Mouse (Mus musculus) limb, embryonic 13.5 days (tissue): ENCODE data around the gene Tnik. TPM values are rescaled to one million over a fixed set of nuclear protein-coding genes. Genes with fewer than 3 reads are reported as not detected.

ENCODE experiments used
- ATAC-seq: fragments of 200-750 bp; cut with Nextera tagmentation; 2 replicates; pipeline ENCODE4 v1.8.0; 2017; ENCODE audit warnings: low read depth, moderate number of reproducible peaks, moderate TSS enrichment; ENCODE audit not compliant: low FRiP score
- H3K27ac ChIP-seq: fragments of 300-500 bp; sonication (generic); 2 replicates; pipeline ENCODE4 v1.5.1; 2015; ENCODE audit warnings: inconsistent platforms, mild to moderate bottlenecking, moderate library complexity
- H3K27me3 ChIP-seq: fragments of 300-500 bp; sonication (generic); 2 replicates; pipeline ENCODE4 v1.6.1; 2015; ENCODE audit warnings: mild to moderate bottlenecking, inconsistent platforms
- H3K36me3 ChIP-seq: fragments of 300-500 bp; sonication (generic); 2 replicates; pipeline ENCODE4 v1.6.1; 2015; ENCODE audit warnings: inconsistent platforms, mild to moderate bottlenecking, moderate library complexity
- H3K4me1 ChIP-seq: fragments of 300-500 bp; sonication (generic); 2 replicates; pipeline ENCODE4 v1.6.1; 2015; ENCODE audit warnings: inconsistent platforms
- H3K4me2 ChIP-seq: fragments of 300-500 bp; sonication (generic); replicated peaks from 2 replicates; pipeline ENCODE4 v1.6.1; 2015; ENCODE audit warnings: inconsistent platforms, mild to moderate bottlenecking, moderate library complexity
- H3K4me3 ChIP-seq: fragments of 300-500 bp; sonication (generic); 2 replicates; pipeline ENCODE4 v1.5.1; 2015; ENCODE audit warnings: moderate library complexity, mild to moderate bottlenecking, inconsistent platforms
- H3K9ac ChIP-seq: fragments of 300-500 bp; sonication (generic); 2 replicates; pipeline ENCODE4 v1.6.1; 2015; ENCODE audit warnings: mild to moderate bottlenecking, inconsistent platforms
- H3K9me3 ChIP-seq: fragments of 300-500 bp; sonication (generic); 2 replicates; pipeline ENCODE4 v1.6.1; 2016; ENCODE audit warnings: inconsistent platforms
- WGBS: fragments of 180-500 bp; shearing (Covaris S2); methylation state at CpG from one replicate; pipeline ENCODE4 v1.1.7; 2015; 5-methylcytosine and 5-hydroxymethylcytosine counted together
- polyA plus RNA-seq: library from polyadenylated mRNA; unstranded; fragments of >200 nt; fragmentation: Nextera tagmentation; extraction: Ambion mirVana; gene quantifications from 2 replicates; pipeline ENCODE4 v1.2.1, GENCODE M21; 2015

Gene Tnik
- polyA plus RNA-seq, 1 experiment from 2014 or later, result 9.5 TPM

- H3K9ac ChIP-seq, result no peak overlapping the region
- H3K9me3 ChIP-seq, result no peaks in the 10 kb centered on the region
- H3K4me2 ChIP-seq, result no peak overlapping the region
- peaks cover 5% of the 10 kb centered on the region; the same call in 1 of the 2 replicates for H3K4me1 ChIP-seq
- 88% methylated on average over 4 of the region's 4 CpGs for WGBS
- H3K4me3 ChIP-seq, result no peak overlapping the region
- no peaks in the 10 kb centered on the region for H3K36me3 ChIP-seq
- no peak overlapping the region for H3K27ac ChIP-seq
- no peak for ATAC-seq
- no peaks in the 10 kb centered on the region for H3K27me3 ChIP-seq
Observed at GRCm38 (mm10) chr3:28466688-28467087, 203.7 kb downstream of the Tnik start.

GRCm38 (mm10) chr3:28467148-28467754 is 204.2 kb downstream of the Tnik start:
- Histone ChIP-seq H3K4me1 (peaks cover 5% of the 10 kb centered on the region; the same call in 1 of the 2 replicates), H3K36me3 (no peaks in the 10 kb centered on the region), H3K27me3 (no peaks in the 10 kb centered on the region), H3K27ac (no peak overlapping the region), H3K4me2 (no peak overlapping the region), H3K9ac (no peak overlapping the region), H3K4me3 (no peak overlapping the region), H3K9me3 (no peaks in the 10 kb centered on the region)
- WGBS, result 49% methylated on average over 1 of the region's 1 CpGs
- no peak for ATAC-seq

GRCm38 (mm10) chr3:28467871-28468285 is 204.9 kb downstream of the Tnik start:
- Histone ChIP-seq H3K4me2 (no peak overlapping the region), H3K27ac (no peak overlapping the region), H3K4me3 (no peak overlapping the region), H3K36me3 (no peaks in the 10 kb centered on the region), H3K27me3 (no peaks in the 10 kb centered on the region), H3K9ac (no peak overlapping the region), H3K9me3 (no peaks in the 10 kb centered on the region), H3K4me1 (peaks cover 5% of the 10 kb centered on the region; the same call in 1 of the 2 replicates)
- 45% methylated on average over 4 of the region's 4 CpGs for WGBS
- ATAC-seq, result no peak

- Histone ChIP-seq H3K4me3 (no peak overlapping the region), H3K4me1 (no peaks in the 10 kb centered on the region), H3K9me3 (no peaks in the 10 kb centered on the region), H3K27ac (no peak overlapping the region), H3K4me2 (no peak overlapping the region), H3K36me3 (no peaks in the 10 kb centered on the region), H3K27me3 (no peaks in the 10 kb centered on the region), H3K9ac (no peak overlapping the region)
- no peak for ATAC-seq
- 48% methylated on average over 1 of the region's 1 CpGs for WGBS
Observed at GRCm38 (mm10) chr3:28473439-28473838, 210.4 kb downstream of the Tnik start.

GRCm38 (mm10) chr3:28477373-28477772 is 214.4 kb downstream of the Tnik start:
- H3K4me1 ChIP-seq, result no peaks in the 10 kb centered on the region
- H3K36me3 ChIP-seq, result no peaks in the 10 kb centered on the region
- no peak overlapping the region for H3K4me3 ChIP-seq
- no peak overlapping the region for H3K4me2 ChIP-seq
- WGBS, result 92% methylated on average over 2 of the region's 2 CpGs
- no peak overlapping the region for H3K9ac ChIP-seq
- H3K27me3 ChIP-seq, result no peaks in the 10 kb centered on the region
- no peak for ATAC-seq
- H3K9me3 ChIP-seq, result no peaks in the 10 kb centered on the region
- H3K27ac ChIP-seq, result no peak overlapping the region

GRCm38 (mm10) chr3:28485716-28486115 is 222.7 kb downstream of the Tnik start:
- no peak overlapping the region for H3K27ac ChIP-seq
- H3K9me3 ChIP-seq, result peaks cover 8% of the 10 kb centered on the region; the same call in 1 of the 2 replicates
- H3K4me1 ChIP-seq, result no peaks in the 10 kb centered on the region
- no peak overlapping the region for H3K9ac ChIP-seq
- no peak overlapping the region for H3K4me3 ChIP-seq
- no peak overlapping the region for H3K4me2 ChIP-seq
- ATAC-seq, result no peak
- WGBS, result 60% methylated on average over 7 of the region's 7 CpGs
- H3K27me3 ChIP-seq, result 0 out of 2 replicates have a peak, but pooled peaks cover 3% of the 10 kb centered on the region
- no peaks in the 10 kb centered on the region for H3K36me3 ChIP-seq

GRCm38 (mm10) chr3:28487418-28487817 is 224.4 kb downstream of the Tnik start:
- H3K27ac ChIP-seq, result no peak overlapping the region
- 67% methylated on average over 9 of the region's 9 CpGs for WGBS
- no peak overlapping the region for H3K9ac ChIP-seq
- 0 out of 2 replicates have a peak, but pooled peaks cover 3% of the 10 kb centered on the region for H3K27me3 ChIP-seq
- H3K4me2 ChIP-seq, result no peak overlapping the region
- H3K4me3 ChIP-seq, result no peak overlapping the region
- no peak for ATAC-seq
- H3K36me3 ChIP-seq, result no peaks in the 10 kb centered on the region
- H3K9me3 ChIP-seq, result peaks cover 8% of the 10 kb centered on the region; the same call in 1 of the 2 replicates
- H3K4me1 ChIP-seq, result no peaks in the 10 kb centered on the region

GRCm38 (mm10) chr3:28491085-28492041 is 228.3 kb downstream of the Tnik start:
- Histone ChIP-seq H3K36me3 (no peaks in the 10 kb centered on the region), H3K27me3 (no peaks in the 10 kb centered on the region), H3K9ac (no peak overlapping the region), H3K27ac (no peak overlapping the region), H3K9me3 (peaks cover 4% of the 10 kb centered on the region; the same call in 1 of the 2 replicates), H3K4me3 (no peak overlapping the region), H3K4me2 (no peak overlapping the region), H3K4me1 (no peaks in the 10 kb centered on the region)
- no peak for ATAC-seq
- WGBS, result 59% methylated on average over 11 of the region's 11 CpGs

GRCm38 (mm10) chr3:28496806-28497502 is 233.9 kb downstream of the Tnik start:
- ATAC-seq, result no peak
- no peak overlapping the region for H3K27ac ChIP-seq
- H3K4me3 ChIP-seq, result no peak overlapping the region
- no peaks in the 10 kb centered on the region for H3K9me3 ChIP-seq
- no peak overlapping the region for H3K4me2 ChIP-seq
- no peaks in the 10 kb centered on the region for H3K4me1 ChIP-seq
- 67% methylated on average over 3 of the region's 3 CpGs for WGBS
- no peaks in the 10 kb centered on the region for H3K36me3 ChIP-seq
- H3K27me3 ChIP-seq, result no peaks in the 10 kb centered on the region
- H3K9ac ChIP-seq, result no peak overlapping the region

- WGBS, result 89% methylated on average over 3 of the region's 3 CpGs
Observed at GRCm38 (mm10) chr3:28497503-28497857, 234.5 kb downstream of the Tnik start.

GRCm38 (mm10) chr3:28502697-28503096 is 239.7 kb downstream of the Tnik start:
- H3K27ac ChIP-seq, result no peak overlapping the region
- H3K4me3 ChIP-seq, result no peak overlapping the region
- H3K9me3 ChIP-seq, result no peaks in the 10 kb centered on the region
- H3K9ac ChIP-seq, result no peak overlapping the region
- ATAC-seq, result no peak
- WGBS, result 85% methylated on average over 3 of the region's 3 CpGs
- no peak overlapping the region for H3K4me2 ChIP-seq
- no peaks in the 10 kb centered on the region for H3K36me3 ChIP-seq
- H3K27me3 ChIP-seq, result no peaks in the 10 kb centered on the region
- H3K4me1 ChIP-seq, result no peaks in the 10 kb centered on the region

More at GRCm38 (mm10) chr3:28497503-28497857, 234.5 kb downstream of the Tnik start:
- H3K4me1 ChIP-seq, result no peaks in the 10 kb centered on the region
- no peak overlapping the region for H3K4me2 ChIP-seq
- H3K27me3 ChIP-seq, result no peaks in the 10 kb centered on the region
- no peak for ATAC-seq
- H3K36me3 ChIP-seq, result no peaks in the 10 kb centered on the region
- H3K9ac ChIP-seq, result no peak overlapping the region
- H3K9me3 ChIP-seq, result no peaks in the 10 kb centered on the region
- no peak overlapping the region for H3K4me3 ChIP-seq
- no peak overlapping the region for H3K27ac ChIP-seq
